Mouse (Mus musculus): Measurements from ENCODE around the gene Fam209. TPM values are rescaled to one million over a fixed set of nuclear protein-coding genes. Genes with fewer than 3 reads are reported as not detected.

The Fam209 gene
- 0.64 TPM in 1 of 2 replicates, not detected in the other for polyA plus RNA-seq (2015; fragmentation: Nextera tagmentation; extraction: Ambion mirVana)

DNA sequence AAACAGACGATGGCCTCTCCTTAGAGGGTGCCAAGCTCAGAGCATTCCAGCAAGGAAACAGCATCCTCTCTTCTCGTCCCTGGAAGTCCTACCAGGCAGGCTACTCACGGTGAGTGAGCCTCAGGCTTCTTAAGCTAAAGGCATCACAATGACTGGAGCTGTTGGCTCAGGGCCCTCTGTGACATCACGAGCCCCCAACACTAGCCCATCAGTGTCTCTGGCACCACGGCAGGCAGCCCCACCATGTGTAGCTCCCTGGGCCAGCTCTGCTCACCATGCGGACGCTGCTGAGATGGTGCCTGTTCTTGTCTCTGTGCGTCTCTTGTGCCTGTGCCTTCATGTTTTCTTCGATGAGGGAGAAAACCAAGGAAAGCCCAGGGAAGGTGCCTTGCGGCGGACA lies at the start of gene Fam209:
Gene Fam209 (plus strand): TSS at position 203 of the 400 bp plus-strand sequence.
- WGBS: 82% methylated on average over 11 of the region's 11 CpGs
- Histone ChIP-seq H3K4me1 (replicated peaks) (peaks cover 9% of the 10 kb centered on the region; the same call in 1 of the 2 replicates), H3K4me2 (no peak within 1 kb of the TSS), H3K9me3 (no peaks in the 10 kb centered on the region), H3K4me3 (no peak within 1 kb of the TSS), H3K27ac (replicated peaks) (no peak within 1 kb of the TSS), H3K36me3 (peaks cover 13% of the 10 kb centered on the region; the same call in 1 of the 2 replicates), H3K27me3 (0 out of 2 replicates have a peak, but pooled peaks cover 5% of the 10 kb centered on the region), H3K9ac (no peak within 1 kb of the TSS)
- no peak for ATAC-seq (ENCODE audit: low FRiP score, low read depth)

DNA sequence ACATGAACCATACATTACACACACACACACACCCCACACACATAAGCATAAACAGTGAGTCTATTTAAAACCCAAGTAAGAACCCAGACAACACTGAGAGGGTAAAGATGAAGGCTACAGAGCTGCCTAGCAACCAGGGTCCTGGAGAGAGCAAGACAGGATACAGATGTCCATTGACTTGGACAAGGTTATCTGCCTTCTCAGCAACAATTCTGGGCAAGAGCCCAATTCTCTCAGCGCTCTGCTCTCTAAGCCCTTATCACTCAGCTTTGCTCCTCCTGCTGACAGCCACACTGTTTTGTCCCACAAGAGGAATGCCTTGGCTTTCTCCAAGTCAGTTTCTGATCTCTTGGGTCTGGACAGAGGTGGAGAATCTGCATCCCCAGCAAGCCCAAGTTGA lies 41.7 kb upstream of the Fam209 start:
- no peaks in the 10 kb centered on the region for H3K4me1 ChIP-seq (replicated peaks)
- 63% methylated on average over 1 of the region's 1 CpGs for WGBS
- H3K4me2 ChIP-seq: no peak overlapping the region
- no peaks in the 10 kb centered on the region for H3K36me3 ChIP-seq
- H3K27me3 ChIP-seq: no peaks in the 10 kb centered on the region
- no peak overlapping the region for H3K27ac ChIP-seq (replicated peaks)
- no peak overlapping the region for H3K4me3 ChIP-seq
- no peak overlapping the region for H3K9ac ChIP-seq
- no peak for ATAC-seq (ENCODE audit: low FRiP score, low read depth)
- H3K9me3 ChIP-seq: no peaks in the 10 kb centered on the region

DNA sequence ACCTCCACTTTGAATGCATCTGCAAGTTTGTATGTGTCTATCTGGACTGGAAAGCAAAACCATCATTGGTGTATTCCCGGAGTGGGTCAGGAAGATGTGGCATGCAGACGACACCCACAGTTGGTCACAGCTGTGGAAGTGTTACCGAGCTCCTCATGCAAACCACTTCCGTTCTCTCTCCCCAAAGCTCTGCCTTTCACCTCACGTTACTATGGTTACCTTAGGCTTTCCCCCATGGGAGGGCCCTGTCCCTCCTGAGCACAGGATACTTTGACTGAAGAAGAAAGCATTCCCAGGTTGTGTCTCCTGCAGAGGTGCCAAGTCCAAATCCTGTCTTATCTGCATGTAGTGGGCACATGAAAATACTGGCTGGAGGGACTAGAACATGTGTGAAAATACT lies 38.6 kb upstream of the Fam209 start:
- H3K4me1 ChIP-seq (replicated peaks): no peaks in the 10 kb centered on the region
- H3K27me3 ChIP-seq: no peaks in the 10 kb centered on the region
- ATAC-seq (ENCODE audit: low FRiP score, low read depth): no peak
- H3K9ac ChIP-seq: no peak overlapping the region
- 64% methylated on average over 5 of the region's 5 CpGs for WGBS
- no peaks in the 10 kb centered on the region for H3K36me3 ChIP-seq
- H3K4me3 ChIP-seq: no peak overlapping the region
- no peak overlapping the region for H3K4me2 ChIP-seq
- H3K27ac ChIP-seq (replicated peaks): no peak overlapping the region
- H3K9me3 ChIP-seq: no peaks in the 10 kb centered on the region

DNA sequence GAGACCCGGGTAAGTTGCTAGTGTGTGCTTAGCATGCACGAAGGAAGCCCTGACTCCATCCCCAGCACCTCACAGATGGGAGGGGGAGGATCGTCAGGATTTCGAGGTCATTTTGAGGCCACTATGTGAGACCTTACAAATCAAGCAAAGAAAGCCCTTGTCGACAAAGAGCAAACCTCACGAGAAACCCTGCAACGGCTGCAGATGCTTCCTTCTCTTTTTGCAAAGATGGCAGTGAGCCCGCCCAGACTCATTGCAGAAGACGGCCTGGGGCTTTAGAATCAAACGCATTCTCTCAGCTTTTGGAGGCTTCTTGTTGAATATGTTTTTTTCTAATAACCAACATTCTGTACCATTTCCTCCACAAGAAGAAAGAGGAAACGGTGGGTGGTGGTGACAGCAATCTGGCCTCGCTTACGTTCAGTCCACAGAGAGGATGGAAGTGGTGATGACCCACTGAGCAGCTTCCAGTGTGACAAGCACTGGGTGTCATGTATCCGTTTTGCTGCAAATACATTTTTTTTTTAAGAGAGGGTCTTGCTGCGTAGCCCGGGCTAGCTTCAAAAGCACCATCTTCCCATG lies 34.9 kb upstream of the Fam209 start:
- Histone ChIP-seq H3K4me1 (replicated peaks) (peaks cover 23% of the 10 kb centered on the region), H3K4me2 (no peak overlapping the region), H3K9me3 (no peaks in the 10 kb centered on the region), H3K9ac (no peak overlapping the region), H3K27ac (replicated peaks) (no peak overlapping the region), H3K36me3 (no peaks in the 10 kb centered on the region), H3K4me3 (no peak overlapping the region), H3K27me3 (no peaks in the 10 kb centered on the region)
- WGBS: 67% methylated on average over 16 of the region's 16 CpGs
- no peak for ATAC-seq (ENCODE audit: low FRiP score, low read depth)

DNA sequence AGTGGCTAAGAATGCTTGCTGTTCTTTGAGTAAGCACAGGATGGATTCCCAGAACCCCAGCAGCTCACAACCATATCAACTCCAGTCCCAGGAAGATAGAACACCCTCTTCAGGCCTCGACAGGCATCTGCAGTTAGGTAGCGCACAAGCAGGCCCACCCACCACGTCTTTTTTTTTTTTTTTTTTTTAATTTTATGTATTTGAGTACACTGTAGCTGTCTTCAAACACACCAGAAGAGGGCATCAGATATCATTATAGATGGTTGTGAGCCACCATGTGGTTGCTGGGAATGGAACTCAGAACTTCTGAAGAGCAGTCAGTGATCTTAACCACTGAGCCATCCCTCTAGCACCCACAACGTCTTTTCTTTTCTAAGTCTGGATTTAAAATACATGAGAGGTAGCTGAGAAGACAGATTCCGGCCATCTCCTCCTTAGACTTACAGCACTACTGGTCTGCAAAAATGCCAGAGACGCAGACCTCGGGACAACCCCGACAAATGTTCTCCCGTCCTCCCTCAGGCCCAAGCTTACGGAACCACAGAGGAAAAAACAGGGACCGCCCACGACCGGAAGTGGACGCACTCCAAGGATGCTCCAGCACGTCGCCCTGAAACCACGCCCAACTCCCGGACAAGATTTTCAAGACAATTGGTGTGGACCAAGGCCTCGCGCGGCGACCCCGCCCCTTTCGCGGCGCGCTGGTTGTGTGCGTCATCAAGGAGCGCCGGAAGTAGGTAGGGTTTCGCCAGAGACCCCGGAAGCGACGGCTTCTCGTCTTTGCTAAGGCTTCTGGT lies 32.3 kb upstream of the Fam209 start, which contains the start of gene Rtf2:
Gene Rtf2 (plus strand): TSS at position 714 of the 797 bp plus-strand sequence.
- H3K4me2 ChIP-seq: peak within 1 kb of the TSS; percentile 80
- H3K9ac ChIP-seq: peak within 1 kb of the TSS; percentile 61
- ATAC-seq (ENCODE audit: low FRiP score, low read depth): peak; percentile 98
- no peaks in the 10 kb centered on the region for H3K9me3 ChIP-seq
- H3K4me3 ChIP-seq: peak within 1 kb of the TSS; percentile 66
- no peaks in the 10 kb centered on the region for H3K27me3 ChIP-seq
- peaks cover 4% of the 10 kb centered on the region; the same call in 1 of the 2 replicates for H3K36me3 ChIP-seq
- WGBS: 3% methylated on average over 35 of the region's 35 CpGs
- peak within 1 kb of the TSS; percentile 78 for H3K27ac ChIP-seq (replicated peaks)
- H3K4me1 ChIP-seq (replicated peaks): peaks cover 26% of the 10 kb centered on the region

DNA sequence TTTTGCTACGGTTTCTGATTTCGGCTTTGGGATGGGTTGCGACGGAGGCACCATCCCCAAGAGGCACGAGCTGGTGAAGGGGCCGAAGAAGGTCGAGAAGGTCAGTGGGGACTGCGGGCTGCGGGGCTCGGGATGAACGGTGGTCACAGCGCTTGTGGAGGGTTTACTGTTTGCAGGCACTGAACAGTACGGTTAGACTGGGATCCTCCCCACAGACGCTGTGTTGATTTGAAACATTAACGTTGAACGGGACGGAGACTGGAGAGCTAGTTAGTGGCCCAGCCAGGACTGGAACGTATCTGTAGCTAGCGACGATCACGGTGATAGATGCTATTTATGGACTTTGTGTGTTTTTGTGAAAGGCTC lies 31.7 kb upstream of the Fam209 start:
- Histone ChIP-seq H3K4me3 (peak overlapping the region; percentile 66), H3K27ac (replicated peaks) (peak overlapping the region; percentile 78), H3K9me3 (no peaks in the 10 kb centered on the region), H3K27me3 (no peaks in the 10 kb centered on the region), H3K9ac (peak overlapping the region; percentile 61), H3K36me3 (peaks cover 10% of the 10 kb centered on the region), H3K4me2 (peak overlapping the region; percentile 80), H3K4me1 (replicated peaks) (peaks cover 26% of the 10 kb centered on the region)
- ATAC-seq (ENCODE audit: low FRiP score, low read depth): peak; percentile 76
- 1% methylated on average over 21 of the region's 21 CpGs for WGBS

DNA sequence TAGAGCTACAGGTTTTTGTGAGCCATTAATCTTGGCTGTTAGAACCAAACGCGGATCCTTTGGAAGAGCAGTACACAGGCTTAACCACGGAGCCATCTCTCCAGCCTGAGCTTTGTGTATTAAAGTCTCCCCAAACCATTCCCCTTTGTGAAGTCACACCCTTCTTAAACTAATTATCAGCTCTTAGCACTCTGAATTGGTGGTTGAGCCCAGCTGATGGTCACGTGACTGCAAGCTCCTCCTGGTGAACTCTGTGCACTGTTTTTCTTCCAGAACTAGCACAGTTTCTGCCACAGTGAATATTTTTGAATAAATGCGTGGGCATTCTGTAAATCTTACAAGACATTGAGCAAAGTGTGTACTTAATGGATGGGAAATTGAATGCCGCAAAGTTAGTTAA lies 31.1 kb upstream of the Fam209 start:
- peaks cover 15% of the 10 kb centered on the region for H3K36me3 ChIP-seq
- H3K9ac ChIP-seq: peak overlapping the region; percentile 61
- H3K4me1 ChIP-seq (replicated peaks): peaks cover 26% of the 10 kb centered on the region
- no peaks in the 10 kb centered on the region for H3K27me3 ChIP-seq
- no peaks in the 10 kb centered on the region for H3K9me3 ChIP-seq
- H3K27ac ChIP-seq (replicated peaks): no peak overlapping the region
- ATAC-seq (ENCODE audit: low FRiP score, low read depth): no peak
- H3K4me2 ChIP-seq: peak overlapping the region; percentile 80
- WGBS: 35% methylated on average over 6 of the region's 6 CpGs
- peak overlapping the region; percentile 66 for H3K4me3 ChIP-seq

DNA sequence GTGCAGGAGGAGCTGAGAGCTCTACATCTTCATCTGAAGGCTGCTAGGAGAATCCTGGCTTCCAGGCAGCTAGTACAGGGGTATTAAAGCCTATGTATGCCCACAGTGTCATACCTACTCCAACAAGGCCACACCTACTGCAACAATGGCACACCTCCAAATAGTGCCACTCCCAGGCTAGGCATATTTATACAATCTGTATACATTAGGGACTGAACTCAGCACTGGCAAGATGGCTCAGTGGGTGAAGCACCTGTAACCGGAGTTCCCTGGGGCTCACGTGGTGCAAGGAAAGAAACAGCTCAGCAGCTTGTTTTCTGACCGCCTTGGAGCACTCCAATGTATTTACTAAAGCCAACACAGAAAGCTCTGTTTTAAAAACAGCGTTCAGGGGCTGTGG lies 26.7 kb upstream of the Fam209 start:
- Histone ChIP-seq H3K4me1 (replicated peaks) (peaks cover 19% of the 10 kb centered on the region), H3K27ac (replicated peaks) (no peak overlapping the region), H3K27me3 (no peaks in the 10 kb centered on the region), H3K9me3 (no peaks in the 10 kb centered on the region), H3K9ac (no peak overlapping the region), H3K36me3 (peaks cover 55% of the 10 kb centered on the region), H3K4me3 (no peak overlapping the region), H3K4me2 (no peak overlapping the region)
- WGBS: 91% methylated on average over 4 of the region's 4 CpGs
- no peak for ATAC-seq (ENCODE audit: low FRiP score, low read depth)

DNA sequence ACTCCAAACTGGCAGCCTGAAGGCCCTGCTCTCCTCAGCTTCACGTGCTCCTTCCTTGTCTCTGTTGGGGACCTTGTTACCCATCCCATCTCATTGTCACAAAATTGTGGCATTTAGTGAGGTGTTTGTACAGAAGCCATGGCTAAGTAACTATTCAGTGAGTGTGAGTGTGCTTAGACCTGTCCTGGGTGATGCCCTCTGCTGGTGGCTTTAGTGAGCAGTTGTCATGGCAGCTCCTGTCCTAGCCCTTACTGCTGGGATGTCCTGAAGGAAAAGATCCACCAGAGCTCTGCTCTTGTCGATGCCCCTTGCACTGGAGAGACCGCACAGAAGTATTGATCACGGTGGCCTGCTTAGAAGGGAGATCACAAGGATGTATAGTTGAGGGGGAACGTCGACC lies 25.0 kb upstream of the Fam209 start:
- Histone ChIP-seq H3K4me1 (replicated peaks) (0 out of 2 replicates have a peak, but pooled peaks cover 4% of the 10 kb centered on the region), H3K27ac (replicated peaks) (no peak overlapping the region), H3K27me3 (no peaks in the 10 kb centered on the region), H3K9me3 (no peaks in the 10 kb centered on the region), H3K36me3 (peaks cover 65% of the 10 kb centered on the region), H3K4me3 (no peak overlapping the region), H3K9ac (no peak overlapping the region), H3K4me2 (no peak overlapping the region)
- ATAC-seq (ENCODE audit: low FRiP score, low read depth): no peak
- WGBS: 91% methylated on average over 6 of the region's 6 CpGs

DNA sequence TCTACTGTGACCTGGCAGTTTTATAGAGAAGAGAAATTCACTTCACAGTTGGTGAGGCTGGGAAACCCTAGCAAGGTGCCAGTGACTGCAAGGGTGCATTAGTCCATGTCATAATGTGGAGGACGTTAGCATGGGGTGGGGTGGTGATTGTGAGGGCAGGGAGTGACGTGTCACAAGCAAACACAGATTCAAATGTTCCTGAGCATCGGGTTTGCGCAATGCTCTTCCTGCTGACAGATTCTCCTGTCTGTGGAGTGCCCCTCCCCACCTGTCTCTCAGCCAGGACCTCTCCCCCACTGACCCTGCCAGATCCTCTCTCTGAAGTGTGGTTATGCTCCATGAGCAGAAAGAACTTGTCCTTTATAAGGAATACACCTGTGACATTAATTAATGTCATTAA lies 24.0 kb upstream of the Fam209 start:
- Histone ChIP-seq H3K4me1 (replicated peaks) (no peaks in the 10 kb centered on the region), H3K36me3 (peaks cover 70% of the 10 kb centered on the region), H3K9ac (no peak overlapping the region), H3K27ac (replicated peaks) (no peak overlapping the region), H3K4me3 (no peak overlapping the region), H3K27me3 (no peaks in the 10 kb centered on the region), H3K9me3 (no peaks in the 10 kb centered on the region), H3K4me2 (no peak overlapping the region)
- WGBS: 93% methylated on average over 4 of the region's 4 CpGs
- no peak for ATAC-seq (ENCODE audit: low FRiP score, low read depth)

DNA sequence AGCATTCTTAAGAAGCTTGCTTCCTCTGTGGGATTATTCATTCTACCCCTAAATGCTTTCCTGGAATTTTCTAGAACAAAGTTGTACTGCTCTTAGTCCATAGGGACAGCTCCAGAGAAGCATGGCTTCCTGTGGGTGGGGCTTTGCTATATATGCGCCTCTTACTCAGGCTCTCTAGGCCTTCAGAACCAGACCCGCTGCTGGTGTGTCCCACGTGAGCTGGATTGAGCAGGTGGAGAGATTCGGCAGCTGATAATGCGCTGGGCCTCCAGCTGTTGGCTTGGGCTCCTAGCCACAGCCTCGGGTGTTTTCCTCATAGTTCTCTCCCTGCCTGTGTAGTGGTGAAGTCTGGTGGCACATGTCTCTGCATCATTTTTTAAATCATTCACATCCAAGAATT lies 21.7 kb upstream of the Fam209 start:
- no peaks in the 10 kb centered on the region for H3K27me3 ChIP-seq
- H3K9ac ChIP-seq: no peak overlapping the region
- H3K36me3 ChIP-seq: peaks cover 65% of the 10 kb centered on the region
- no peak overlapping the region for H3K4me2 ChIP-seq
- H3K4me1 ChIP-seq (replicated peaks): no peaks in the 10 kb centered on the region
- 81% methylated on average over 6 of the region's 6 CpGs for WGBS
- H3K4me3 ChIP-seq: no peak overlapping the region
- ATAC-seq (ENCODE audit: low FRiP score, low read depth): no peak
- no peaks in the 10 kb centered on the region for H3K9me3 ChIP-seq
- H3K27ac ChIP-seq (replicated peaks): no peak overlapping the region

DNA sequence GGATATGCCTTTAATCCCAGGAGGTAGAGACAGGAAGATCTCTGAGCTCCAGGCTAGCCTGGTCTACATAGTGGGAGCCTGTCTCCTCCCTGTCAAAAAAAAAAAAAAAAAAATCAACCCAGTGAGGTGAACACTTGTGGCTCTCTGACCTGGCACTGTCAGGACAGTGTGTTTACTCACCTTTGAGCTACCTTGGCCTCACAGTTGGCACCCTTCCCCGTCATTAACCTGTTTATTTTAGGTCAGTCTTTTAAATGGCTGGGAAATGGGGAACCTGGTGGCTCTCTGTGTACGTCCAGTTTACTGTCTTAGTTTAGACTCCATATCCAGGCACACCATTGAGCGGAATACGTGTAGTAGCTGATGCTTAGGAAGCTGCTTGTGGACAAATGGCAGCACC lies 20.3 kb upstream of the Fam209 start:
- WGBS: 97% methylated on average over 4 of the region's 4 CpGs
- Histone ChIP-seq H3K4me1 (replicated peaks) (no peaks in the 10 kb centered on the region), H3K9ac (no peak overlapping the region), H3K4me2 (no peak overlapping the region), H3K4me3 (no peak overlapping the region), H3K27ac (replicated peaks) (no peak overlapping the region), H3K27me3 (no peaks in the 10 kb centered on the region), H3K36me3 (peaks cover 53% of the 10 kb centered on the region), H3K9me3 (no peaks in the 10 kb centered on the region)
- no peak for ATAC-seq (ENCODE audit: low FRiP score, low read depth)

Measured in hindbrain, embryonic 15.5 days (tissue).